Mouse (Mus musculus) heart, postnatal 0 days (tissue): ENCODE results near the gene Rps11.

Experiments
- CTCF ChIP-seq: IDR thresholded peaks from 2 replicates; pipeline ENCODE4 v1.5.1; 2016; ENCODE audit warnings: antibody characterized with exemption, control low read depth, low read depth
- EP300 ChIP-seq: IDR thresholded peaks from 2 replicates; pipeline ENCODE4 v1.6.1; 2016; ENCODE audit warnings: antibody characterized with exemption, low read depth

DNA sequence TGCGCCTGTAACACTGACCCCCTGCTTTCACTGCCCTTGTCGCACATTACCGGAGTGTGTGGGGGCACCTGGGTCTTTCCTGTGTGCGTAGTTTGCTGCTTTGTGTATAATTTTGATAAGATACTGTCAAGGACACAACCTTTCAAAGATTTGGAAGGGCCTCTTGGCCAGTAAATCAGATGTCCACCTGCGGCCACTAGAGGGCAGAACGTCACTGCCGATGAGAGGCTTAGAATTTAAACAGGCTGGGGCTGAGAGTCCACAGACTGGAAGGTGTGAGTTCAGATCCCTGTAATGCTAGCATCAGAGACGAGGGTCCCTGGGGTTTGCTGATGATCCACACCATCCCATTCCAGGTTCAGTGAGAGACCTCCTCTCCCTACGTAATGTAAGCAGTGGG lies 45.7 kb downstream of the Rps11 start:
- TF ChIP-seq CTCF (peak; percentile 87), EP300 (no peak)
